In the genomic region with DNA sequence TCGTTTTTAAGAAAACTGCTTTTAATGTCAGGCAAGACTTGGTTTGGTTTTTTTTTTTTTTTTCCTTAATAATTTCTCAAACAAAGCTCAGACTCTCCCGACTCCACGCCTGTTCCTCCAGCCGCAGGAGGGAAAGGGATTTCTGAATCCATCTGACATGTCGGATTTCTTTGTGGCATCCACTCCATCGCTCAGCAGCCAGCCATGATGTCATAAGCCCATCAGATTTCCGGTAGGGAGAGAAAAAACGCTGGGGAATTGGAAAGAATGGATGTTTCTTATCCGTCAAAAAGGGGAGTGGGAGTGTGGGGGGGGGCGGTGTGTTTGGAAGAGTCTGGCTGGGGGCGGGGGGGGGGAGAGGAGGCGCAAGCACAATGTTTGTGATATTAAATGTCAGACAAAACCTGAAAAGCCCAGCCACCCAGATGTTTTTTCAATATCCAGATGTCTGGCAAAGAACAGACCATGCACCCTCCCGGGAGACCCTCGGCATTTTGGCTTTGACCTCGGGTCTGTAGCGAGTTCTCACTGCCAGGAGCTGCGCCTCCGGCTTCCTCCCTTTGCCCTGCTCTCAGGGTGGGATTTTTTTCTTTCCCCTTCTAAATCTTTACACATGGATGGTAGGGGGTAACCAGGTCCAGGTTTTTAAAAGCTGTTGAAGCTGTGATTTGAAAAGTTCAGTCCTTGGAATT, we compare ENCODE assay signal across 8 mouse cellular contexts. TPM values are rescaled to one million over a fixed set of nuclear protein-coding genes. Genes with fewer than 3 reads are reported as not detected.
DNase-seq lines count a peak whose midpoint lies in the region; ATAC-seq and TF ChIP-seq lines count a peak whose summit lies in the region.

No protein-coding gene starts in this region.

- peak overlapping the region; percentile 17; the same call in 1 of the 2 replicates for H3K4me3 ChIP-seq in left cerebral cortex, adult 2 months
- peak overlapping the region; percentile 29 for H3K4me3 ChIP-seq in gastrocnemius, adult 2 months
- peak overlapping the region; percentile 9 for H3K4me3 ChIP-seq in hindbrain, embryonic 15.5 days
- H3K4me3 ChIP-seq in neural tube, embryonic 13.5 days: peak overlapping the region; percentile 20

- no peak overlapping the region for H3K27ac ChIP-seq in left cerebral cortex, adult 2 months
- peak overlapping the region; percentile 16; the same call in 1 of the 2 replicates for H3K27ac ChIP-seq in gastrocnemius, adult 2 months
- H3K27ac ChIP-seq in hindbrain, embryonic 15.5 days (replicated peaks): peak overlapping the region; percentile 74
- peak overlapping the region; percentile 81 for H3K27ac ChIP-seq in neural tube, embryonic 13.5 days (replicated peaks)

- H3K4me2 ChIP-seq in hindbrain, embryonic 15.5 days: peak overlapping the region; percentile 45
- peak overlapping the region; percentile 84 for H3K4me2 ChIP-seq in neural tube, embryonic 13.5 days

- intact Hi-C loops in left cerebral cortex, adult 2 months (cut with DNase I): no loop called here
- intact Hi-C loops in left cerebral cortex, postnatal 25 days (cut with DNase I): no loop called here
- intact Hi-C loops in gastrocnemius, adult 2 months (cut with DNase I): no loop called here

- H3K4me1 ChIP-seq in hindbrain, embryonic 15.5 days (replicated peaks): peaks cover 60% of the 10 kb centered on the region
- peaks cover 71% of the 10 kb centered on the region for H3K4me1 ChIP-seq in neural tube, embryonic 13.5 days (replicated peaks)

- H3K27me3 ChIP-seq in hindbrain, embryonic 15.5 days: no peaks in the 10 kb centered on the region; the same call in 1 of the 2 replicates
- H3K27me3 ChIP-seq in neural tube, embryonic 13.5 days: peaks cover 71% of the 10 kb centered on the region

- H3K9ac ChIP-seq in hindbrain, embryonic 15.5 days: peak overlapping the region; percentile 18; the same call in 1 of the 2 replicates
- H3K9ac ChIP-seq in neural tube, embryonic 13.5 days: peak overlapping the region; percentile 66

- no peak for DNase-seq in left cerebral cortex, adult 2 months (ENCODE audit: extremely low spot score in 1 of 2, low spot score in 2 of 2)
- no peak for DNase-seq in left cerebral cortex, postnatal 25 days (ENCODE audit: low spot score in 2 of 2)
- DNase-seq in gastrocnemius, adult 2 months: peak; percentile 79
- DNase-seq in ovary, postnatal 36 days (ENCODE audit: low spot score): no peak
- DNase-seq in urinary bladder, adult 18-20 months (ENCODE audit: low spot score in 2 of 2): no peak
- DNase-seq in right cerebral cortex, postnatal 25 days: no peak

- WGBS in hindbrain, embryonic 15.5 days: 4% methylated on average over 18 of the region's 18 CpGs
- WGBS in neural tube, embryonic 13.5 days: 4% methylated on average over 18 of the region's 18 CpGs

- no peak for TF ChIP-seq CTCF in left cerebral cortex, adult 2 months (IDR thresholded peaks at IDR 0.05)
- no peak for TF ChIP-seq CTCF in gastrocnemius, adult 2 months (IDR thresholded peaks at IDR 0.05)

- no peaks in the 10 kb centered on the region for H3K36me3 ChIP-seq in hindbrain, embryonic 15.5 days
- H3K36me3 ChIP-seq in neural tube, embryonic 13.5 days: no peaks in the 10 kb centered on the region

- no peak for ATAC-seq in hindbrain, embryonic 15.5 days (ENCODE audit: low FRiP score, low read depth)
- ATAC-seq in neural tube, embryonic 13.5 days (ENCODE audit: low read depth): no peak

- H3K9me3 ChIP-seq in hindbrain, embryonic 15.5 days: no peaks in the 10 kb centered on the region
- H3K9me3 ChIP-seq in neural tube, embryonic 13.5 days: 0 out of 2 replicates have a peak, but pooled peaks cover 4% of the 10 kb centered on the region

RNA-seq across cellular contexts. Expression of gene Tcf20, which starts 4.8 kb away (rescaled TPM):
- total RNA-seq in left cerebral cortex, adult 2 months (2021): 100 to 1,000 TPM; 231 to 245 TPM
- total RNA-seq in left cerebral cortex, postnatal 25 days (2021): 100 to 1,000 TPM; 181 to 193 TPM
- 10 to 100 TPM; 28.9 to 33.6 TPM for total RNA-seq in gastrocnemius, adult 2 months (2021)
- 10.4 and 11.4 TPM in 2 replicates for polyA plus RNA-seq in hindbrain, embryonic 15.5 days (2015; fragmentation: Nextera tagmentation; extraction: Ambion mirVana)
- 11.8 and 12.7 TPM in 2 replicates for polyA plus RNA-seq in neural tube, embryonic 13.5 days (2015; fragmentation: Nextera tagmentation; extraction: Ambion mirVana)

RNA-seq across cellular contexts. Expression of gene Nfam1, which starts 50.2 kb away (rescaled TPM):
- 1 to 10 TPM; 2.2 to 2.8 TPM for total RNA-seq in left cerebral cortex, adult 2 months (2021)
- 1 to 10 TPM; 2.0 to 2.8 TPM for total RNA-seq in left cerebral cortex, postnatal 25 days (2021)
- under 1 TPM; 0.41 to 0.98 TPM for total RNA-seq in gastrocnemius, adult 2 months (2021)
- polyA plus RNA-seq in hindbrain, embryonic 15.5 days (2015; fragmentation: Nextera tagmentation; extraction: Ambion mirVana): 2.1 and 2.7 TPM in 2 replicates
- polyA plus RNA-seq in neural tube, embryonic 13.5 days (2015; fragmentation: Nextera tagmentation; extraction: Ambion mirVana): 2.4 and 2.6 TPM in 2 replicates

Comparison
In these comparisons a context has a peak if more than half of its experiments do, and no peak if none do; other contexts are left out.
1. RNA of gene Tcf20, which starts 4.8 kb away (total RNA-seq): 231 to 245 TPM in left cerebral cortex, adult 2 months and 181 to 193 TPM in left cerebral cortex, postnatal 25 days; 28.9 to 33.6 TPM in gastrocnemius, adult 2 months; every median in the first group is over 4 times any median in the second.
2. Peak in every context shown above with its lines, with median percentiles within 50 percentile points of each other: H3K4me3 ChIP-seq.